ENCODE assay signal across 17 mouse cellular contexts in genomic region chr6:49410830-49411229, GRCm38 (mm10). TPM values are rescaled to one million over a fixed set of nuclear protein-coding genes. Genes with fewer than 3 reads are reported as not detected.
"Had no signal": no experiment of that assay in that cellular context is flagged by ENCODE, and none has a peak within 500 bp of the region (broad histone marks: within the 10 kb centered on the region; RNA-seq: fewer than 3 reads in every experiment).

No protein-coding gene starts in this region.

- H3K27ac ChIP-seq: limb, embryonic 10.5 days; liver, embryonic 13.5 days; lung, embryonic 15.5 days; macrophage had no signal

- H3K36me3 ChIP-seq: limb, embryonic 10.5 days; liver, embryonic 13.5 days; lung, embryonic 15.5 days had no signal

- H3K4me3 ChIP-seq: limb, embryonic 10.5 days; liver, embryonic 13.5 days; lung, embryonic 15.5 days; megakaryocyte, embryonic 14.5 days had no signal

- H3K4me2 ChIP-seq: liver, embryonic 13.5 days; lung, embryonic 15.5 days; midbrain, embryonic 11.5 days had no signal

- H3K9ac ChIP-seq: liver, embryonic 13.5 days; liver, postnatal 0 days; lung, embryonic 15.5 days had no signal

- DNase-seq: kidney, postnatal 14 days; layer of hippocampus, postnatal 36 days; liver, embryonic 13.5 days; liver, postnatal 0 days; lung, postnatal 14 days; right cerebral cortex, postnatal 14 days; thymus, postnatal 4 days had no signal

- ATAC-seq: liver, postnatal 0 days; midbrain, embryonic 16.5 days had no signal

- H3K27me3 ChIP-seq: liver, embryonic 13.5 days; lung, embryonic 15.5 days; megakaryocyte, embryonic 14.5 days had no signal

- H3K4me1 ChIP-seq: limb, embryonic 10.5 days; liver, embryonic 13.5 days; lung, embryonic 15.5 days; megakaryocyte, embryonic 14.5 days had no signal

- H3K9me3 ChIP-seq: limb, embryonic 10.5 days; liver, embryonic 13.5 days; lung, embryonic 15.5 days; megakaryocyte, embryonic 14.5 days had no signal

RNA-seq across cellular contexts. Expression of gene Stk31, which starts 15.4 kb away (rescaled TPM):
- polyA plus RNA-seq: kidney, embryonic 14.5 days; limb, embryonic 10.5 days; liver, embryonic 13.5 days; liver, postnatal 0 days; lung, embryonic 15.5 days; macrophage; neural tube, embryonic 14.5 days; small intestine, adult 2 months; stomach, embryonic 16.5 days had no signal
